Mouse (Mus musculus) lung, adult 2 months (tissue): ENCODE data around the gene P2ry2.

Source experiments
- CTCF ChIP-seq: fragments of 200-500 bp; IDR thresholded peaks from 2 replicates; pipeline ENCODE4 v1.5.1; 2011; ENCODE audit warnings: mild to moderate bottlenecking, low read length, control low read depth; ENCODE audit not compliant: insufficient read depth
- POLR2A ChIP-seq: fragments of 200-500 bp; IDR thresholded peaks from 2 replicates; pipeline ENCODE4 v1.6.1; 2011; ENCODE audit warnings: low read depth, mild to moderate bottlenecking, control low read depth, low read length, borderline replicate concordance; ENCODE audit errors: extremely low read depth

DNA sequence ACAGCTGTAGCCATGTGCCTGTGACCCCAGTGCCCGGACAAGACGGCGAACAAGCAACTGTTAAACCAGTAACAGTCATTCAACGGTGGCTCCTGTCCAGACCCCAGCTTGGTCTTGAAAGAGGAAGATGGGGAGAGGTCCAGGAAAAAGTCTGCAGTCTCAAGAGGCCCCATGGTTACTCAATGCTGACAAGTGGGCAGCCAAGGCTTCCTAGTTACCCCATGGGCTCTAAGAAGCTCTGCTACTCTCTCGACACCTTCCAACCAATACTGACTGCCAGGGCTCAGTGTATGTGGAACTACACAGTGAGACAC, 15.7 kb upstream of the P2ry2 start:
- TF ChIP-seq CTCF (no peak), POLR2A (no peak)
